Mouse (Mus musculus) liver, embryonic 12.5 days (tissue): Measurements from ENCODE around the gene Fbxo47. TPM values are rescaled to one million over a fixed set of nuclear protein-coding genes. Genes with fewer than 3 reads are reported as not detected.
A peak's percentile ranks its signal among the peaks of the same experiment; 100 is the strongest.
"Not testable (repeated sequence)": the region's sequence is repeated elsewhere in the genome, so short reads cannot be mapped to it uniquely, and the experiment has no call there.

Source experiments
- ATAC-seq: fragments of 200-750 bp; cut with Nextera tagmentation; 2 replicates; pipeline ENCODE4 v1.8.0; 2017; ENCODE audit warnings: moderate number of reproducible peaks, mild to moderate bottlenecking, moderate library complexity
- H3K27ac ChIP-seq: fragments of 300-500 bp; sonication (generic); 2 replicates; pipeline ENCODE4 v1.5.1; 2016; ENCODE audit warnings: mild to moderate bottlenecking
- H3K27me3 ChIP-seq: fragments of 300-500 bp; sonication (generic); replicated peaks from 2 replicates; pipeline ENCODE4 v1.6.1; 2016; ENCODE audit warnings: mild to moderate bottlenecking, moderate library complexity
- H3K36me3 ChIP-seq: fragments of 300-500 bp; sonication (generic); 2 replicates; pipeline ENCODE4 v1.6.1; 2016; ENCODE audit warnings: mild to moderate bottlenecking, moderate library complexity
- H3K4me1 ChIP-seq: fragments of 300-500 bp; sonication (generic); 2 replicates; pipeline ENCODE4 v1.6.1; 2016
- H3K4me2 ChIP-seq: fragments of 300-500 bp; sonication (generic); 2 replicates; pipeline ENCODE4 v1.6.1; 2016; ENCODE audit warnings: mild to moderate bottlenecking, moderate library complexity
- H3K4me3 ChIP-seq: fragments of 300-500 bp; sonication (generic); 2 replicates; pipeline ENCODE4 v1.5.1; 2016; ENCODE audit warnings: mild to moderate bottlenecking, moderate library complexity
- H3K9ac ChIP-seq: fragments of 300-500 bp; sonication (generic); 2 replicates; pipeline ENCODE4 v1.6.1; 2016; ENCODE audit warnings: mild to moderate bottlenecking, moderate library complexity
- H3K9me3 ChIP-seq: fragments of 300-500 bp; sonication (generic); replicated peaks from 2 replicates; pipeline ENCODE4 v1.6.1; 2016; ENCODE audit warnings: mild to moderate bottlenecking, moderate library complexity
- WGBS: fragments of 180-500 bp; shearing (Covaris S2); methylation state at CpG from one replicate; pipeline ENCODE4 v1.1.7; 2016; ENCODE audit not compliant: insufficient replicate concordance; 5-methylcytosine and 5-hydroxymethylcytosine counted together
- polyA plus RNA-seq: library from polyadenylated mRNA; unstranded; fragments of >200 nt; fragmentation: Nextera tagmentation; extraction: Ambion mirVana; gene quantifications from 2 replicates; pipeline ENCODE4 v1.2.1, GENCODE M21; 2016

The Fbxo47 gene
- polyA plus RNA-seq, 1 experiment from 2014 or later, result 0.36 TPM

GRCm38 (mm10) chr11:97840135-97840490, 43.8 kb downstream of the Fbxo47 start:
- Histone ChIP-seq H3K36me3 (peaks cover 27% of the 10 kb centered on the region), H3K27ac (no peak overlapping the region), H3K9ac (no peak overlapping the region), H3K27me3 (no peaks in the 10 kb centered on the region), H3K4me1 (peaks cover 63% of the 10 kb centered on the region), H3K4me2 (peak overlapping the region; percentile 74), H3K9me3 (no peaks in the 10 kb centered on the region), H3K4me3 (no peak overlapping the region)
- no peak for ATAC-seq
- WGBS, result 75% methylated on average over 2 of the region's 2 CpGs

- 60% methylated on average over 11 of the region's 11 CpGs for WGBS
- peaks cover 32% of the 10 kb centered on the region for H3K36me3 ChIP-seq
- no peak overlapping the region for H3K4me3 ChIP-seq
- no peak overlapping the region for H3K4me2 ChIP-seq
- no peak overlapping the region for H3K9ac ChIP-seq
- no peaks in the 10 kb centered on the region for H3K9me3 ChIP-seq
- H3K27ac ChIP-seq, result peak overlapping the region; percentile 51
- peaks cover 69% of the 10 kb centered on the region for H3K4me1 ChIP-seq
- no peak for ATAC-seq
- no peaks in the 10 kb centered on the region for H3K27me3 ChIP-seq
These were observed 44.4 kb downstream of the Fbxo47 start for GRCm38 (mm10) chr11:97839441-97840134.

- WGBS, result 51% methylated on average over 10 of the region's 10 CpGs
- H3K4me1 ChIP-seq, result peaks cover 69% of the 10 kb centered on the region
These were observed 45.0 kb downstream of the Fbxo47 start for GRCm38 (mm10) chr11:97838779-97839440.

GRCm38 (mm10) chr11:97837641-97838149, 46.3 kb downstream of the Fbxo47 start:
- no peaks in the 10 kb centered on the region for H3K9me3 ChIP-seq
- WGBS, result 18% methylated on average over 7 of the region's 7 CpGs
- no peaks in the 10 kb centered on the region for H3K27me3 ChIP-seq
- H3K27ac ChIP-seq, result peak overlapping the region; percentile 36; the same call in 1 of the 2 replicates
- no peak overlapping the region for H3K9ac ChIP-seq
- H3K4me1 ChIP-seq, result peaks cover 69% of the 10 kb centered on the region
- peak; percentile 62; the same call in 1 of the 2 replicates for ATAC-seq
- no peak overlapping the region for H3K4me2 ChIP-seq
- H3K36me3 ChIP-seq, result peaks cover 47% of the 10 kb centered on the region
- H3K4me3 ChIP-seq, result no peak overlapping the region

More at GRCm38 (mm10) chr11:97838779-97839440, 45.0 kb downstream of the Fbxo47 start:
- Histone ChIP-seq H3K27me3 (no peaks in the 10 kb centered on the region), H3K36me3 (peaks cover 39% of the 10 kb centered on the region), H3K9me3 (no peaks in the 10 kb centered on the region), H3K4me3 (no peak overlapping the region), H3K27ac (peak overlapping the region; percentile 51), H3K9ac (no peak overlapping the region), H3K4me2 (no peak overlapping the region)
- no peak for ATAC-seq

GRCm38 (mm10) chr11:97837051-97837450, 46.9 kb downstream of the Fbxo47 start:
- ATAC-seq, H3K9ac ChIP-seq: not testable (repeated sequence)
- 54% methylated on average over 9 of the region's 9 CpGs for WGBS

GRCm38 (mm10) chr11:97836541-97836940, 47.4 kb downstream of the Fbxo47 start:
- ATAC-seq, result no peak
- H3K4me1 ChIP-seq, result peaks cover 59% of the 10 kb centered on the region
- H3K27ac ChIP-seq, result no peak overlapping the region
- H3K9me3 ChIP-seq, result no peaks in the 10 kb centered on the region
- 44% methylated on average over 8 of the region's 8 CpGs for WGBS
- no peak overlapping the region for H3K9ac ChIP-seq
- no peak overlapping the region for H3K4me3 ChIP-seq
- H3K4me2 ChIP-seq, result no peak overlapping the region
- H3K36me3 ChIP-seq, result peaks cover 56% of the 10 kb centered on the region
- H3K27me3 ChIP-seq, result no peaks in the 10 kb centered on the region

More at GRCm38 (mm10) chr11:97837051-97837450, 46.9 kb downstream of the Fbxo47 start:
- H3K4me1 ChIP-seq, result peaks cover 64% of the 10 kb centered on the region
- H3K9me3 ChIP-seq, H3K27me3 ChIP-seq, H3K4me2 ChIP-seq, H3K4me3 ChIP-seq: not testable (repeated sequence)
- peaks cover 53% of the 10 kb centered on the region for H3K36me3 ChIP-seq
- peak overlapping the region; percentile 36; the same call in 1 of the 2 replicates for H3K27ac ChIP-seq

GRCm38 (mm10) chr11:97833352-97833751, 50.6 kb downstream of the Fbxo47 start:
- no peak overlapping the region for H3K4me2 ChIP-seq
- no peaks in the 10 kb centered on the region for H3K9me3 ChIP-seq
- no peak overlapping the region for H3K9ac ChIP-seq
- no peaks in the 10 kb centered on the region for H3K27me3 ChIP-seq
- H3K4me1 ChIP-seq, result peaks cover 46% of the 10 kb centered on the region
- 88% methylated on average over 15 of the region's 15 CpGs for WGBS
- H3K36me3 ChIP-seq, result peaks cover 58% of the 10 kb centered on the region
- no peak overlapping the region for H3K27ac ChIP-seq
- H3K4me3 ChIP-seq, result no peak overlapping the region
- ATAC-seq, result no peak

- Histone ChIP-seq H3K4me2 (no peak overlapping the region), H3K9ac (no peak overlapping the region), H3K4me3 (no peak overlapping the region), H3K36me3 (peaks cover 61% of the 10 kb centered on the region), H3K27me3 (no peaks in the 10 kb centered on the region), H3K27ac (no peak overlapping the region), H3K4me1 (peaks cover 34% of the 10 kb centered on the region; the same call in 1 of the 2 replicates), H3K9me3 (no peaks in the 10 kb centered on the region)
- no peak for ATAC-seq
- 77% methylated on average over 11 of the region's 11 CpGs for WGBS
These were observed 52.0 kb downstream of the Fbxo47 start for GRCm38 (mm10) chr11:97832001-97832400.

GRCm38 (mm10) chr11:97830501-97830900, 53.5 kb downstream of the Fbxo47 start:
- peak overlapping the region; percentile 46 for H3K27ac ChIP-seq
- no peaks in the 10 kb centered on the region for H3K9me3 ChIP-seq
- H3K9ac ChIP-seq, result no peak overlapping the region
- peaks cover 59% of the 10 kb centered on the region for H3K36me3 ChIP-seq
- H3K4me2 ChIP-seq, result no peak overlapping the region
- ATAC-seq, result no peak
- H3K27me3 ChIP-seq, result no peaks in the 10 kb centered on the region
- no peak overlapping the region for H3K4me3 ChIP-seq
- H3K4me1 ChIP-seq, result peaks cover 36% of the 10 kb centered on the region
- WGBS, result 51% methylated on average over 6 of the region's 6 CpGs

- no peaks in the 10 kb centered on the region for H3K9me3 ChIP-seq
- 38% methylated on average over 12 of the region's 12 CpGs for whole genome bisulfite sequencing
- no peak for ATAC-seq
- peaks cover 36% of the 10 kb centered on the region for H3K4me1 ChIP-seq
- no peak overlapping the region for H3K4me3 ChIP-seq
- no peak overlapping the region for H3K9ac ChIP-seq
- no peak overlapping the region for H3K4me2 ChIP-seq
- H3K27me3 ChIP-seq, result no peaks in the 10 kb centered on the region
- peak overlapping the region; percentile 46 for H3K27ac ChIP-seq
- H3K36me3 ChIP-seq, result peaks cover 59% of the 10 kb centered on the region
These were observed 54.0 kb downstream of the Fbxo47 start for GRCm38 (mm10) chr11:97829913-97830476.

GRCm38 (mm10) chr11:97829365-97829764, 54.6 kb downstream of the Fbxo47 start:
- Histone ChIP-seq H3K9me3 (no peaks in the 10 kb centered on the region), H3K4me3 (no peak overlapping the region), H3K27me3 (no peaks in the 10 kb centered on the region), H3K36me3 (peaks cover 59% of the 10 kb centered on the region), H3K27ac (peak overlapping the region; percentile 20; the same call in 1 of the 2 replicates), H3K9ac (no peak overlapping the region), H3K4me1 (peaks cover 37% of the 10 kb centered on the region), H3K4me2 (no peak overlapping the region)
- ATAC-seq, result no peak
- 57% methylated on average over 7 of the region's 7 CpGs for WGBS

- Histone ChIP-seq H3K4me2 (no peak overlapping the region), H3K36me3 (peaks cover 51% of the 10 kb centered on the region), H3K4me1 (peaks cover 51% of the 10 kb centered on the region), H3K4me3 (no peak overlapping the region), H3K9me3 (no peaks in the 10 kb centered on the region), H3K27ac (no peak overlapping the region), H3K27me3 (no peaks in the 10 kb centered on the region), H3K9ac (no peak overlapping the region)
- WGBS, result 70% methylated on average over 6 of the region's 6 CpGs
- no peak for ATAC-seq
These were observed 56.3 kb downstream of the Fbxo47 start for GRCm38 (mm10) chr11:97827654-97828053.
